Mouse (Mus musculus): ENCODE results near the gene Cdadc1. TPM values are rescaled to one million over a fixed set of nuclear protein-coding genes. Genes with fewer than 3 reads are reported as not detected.
A peak's percentile ranks its signal among the peaks of the same experiment; 100 is the strongest.

Gene Cdadc1
- polyA plus RNA-seq, 1 experiment, result not detected

- WGBS, result 69% methylated on average over 5 of the region's 5 CpGs
- TF ChIP-seq POLR2A (IDR thresholded peaks at IDR 0.05; ENCODE audit: insufficient read depth, low read depth, low read length), result no peak
- no peak for TF ChIP-seq CTCF (IDR thresholded peaks at IDR 0.05; ENCODE audit: insufficient read depth, low read depth, low read length)
Observed at GRCm38 (mm10) chr14:59633295-59633898, 35.6 kb upstream of the Cdadc1 start.

GRCm38 (mm10) chr14:59632067-59632466 is 34.3 kb upstream of the Cdadc1 start:
- peaks cover 5% of the 10 kb centered on the region for H3K4me1 ChIP-seq (ENCODE audit: control insufficient read depth, insufficient read depth, low read length)
- H3K27ac ChIP-seq (ENCODE audit: insufficient read depth, low read depth, low read length), result no peak overlapping the region
- 94% methylated on average over 6 of the region's 6 CpGs for WGBS
- TF ChIP-seq POLR2A (IDR thresholded peaks at IDR 0.05; ENCODE audit: insufficient read depth, low read depth, low read length) (no peak), CTCF (IDR thresholded peaks at IDR 0.05; ENCODE audit: insufficient read depth, low read depth, low read length) (no peak)
- H3K4me3 ChIP-seq (ENCODE audit: insufficient read depth, low read depth, low read length), result no peak overlapping the region

More at GRCm38 (mm10) chr14:59633295-59633898, 35.6 kb upstream of the Cdadc1 start:
- H3K4me1 ChIP-seq (ENCODE audit: control insufficient read depth, insufficient read depth, low read length), result no peaks in the 10 kb centered on the region
- no peak overlapping the region for H3K4me3 ChIP-seq (ENCODE audit: insufficient read depth, low read depth, low read length)
- H3K27ac ChIP-seq (ENCODE audit: insufficient read depth, low read depth, low read length), result no peak overlapping the region

- H3K27ac ChIP-seq (ENCODE audit: insufficient read depth, low read depth, low read length), result no peak overlapping the region
- 89% methylated on average over 9 of the region's 9 CpGs for WGBS
- no peak for TF ChIP-seq CTCF (IDR thresholded peaks at IDR 0.05; ENCODE audit: insufficient read depth, low read depth, low read length)
- TF ChIP-seq POLR2A (IDR thresholded peaks at IDR 0.05; ENCODE audit: insufficient read depth, low read depth, low read length), result no peak
- no peak overlapping the region for H3K4me3 ChIP-seq (ENCODE audit: insufficient read depth, low read depth, low read length)
- H3K4me1 ChIP-seq (ENCODE audit: control insufficient read depth, insufficient read depth, low read length), result peaks cover 14% of the 10 kb centered on the region
Observed at GRCm38 (mm10) chr14:59630096-59630495, 32.3 kb upstream of the Cdadc1 start.

- Histone ChIP-seq H3K27ac (ENCODE audit: insufficient read depth, low read depth, low read length) (no peak overlapping the region), H3K4me3 (ENCODE audit: insufficient read depth, low read depth, low read length) (no peak overlapping the region), H3K4me1 (ENCODE audit: control insufficient read depth, insufficient read depth, low read length) (peaks cover 16% of the 10 kb centered on the region)
- TF ChIP-seq POLR2A (IDR thresholded peaks at IDR 0.05; ENCODE audit: insufficient read depth, low read depth, low read length) (no peak), CTCF (IDR thresholded peaks at IDR 0.05; ENCODE audit: insufficient read depth, low read depth, low read length) (no peak)
- 76% methylated on average over 15 of the region's 15 CpGs for WGBS
Observed at GRCm38 (mm10) chr14:59629308-59629707, 31.5 kb upstream of the Cdadc1 start.

GRCm38 (mm10) chr14:59627823-59628222 is 30.1 kb upstream of the Cdadc1 start:
- peaks cover 16% of the 10 kb centered on the region for H3K4me1 ChIP-seq (ENCODE audit: control insufficient read depth, insufficient read depth, low read length)
- 27% methylated on average over 7 of the region's 7 CpGs for WGBS
- H3K4me3 ChIP-seq (ENCODE audit: insufficient read depth, low read depth, low read length), result peak overlapping the region; percentile 26
- TF ChIP-seq CTCF (IDR thresholded peaks at IDR 0.05; ENCODE audit: insufficient read depth, low read depth, low read length) (no peak), POLR2A (IDR thresholded peaks at IDR 0.05; ENCODE audit: insufficient read depth, low read depth, low read length) (no peak)
- H3K27ac ChIP-seq (ENCODE audit: insufficient read depth, low read depth, low read length), result peak overlapping the region; percentile 24; the same call in 1 of the 2 replicates

GRCm38 (mm10) chr14:59627142-59627680 is 29.5 kb upstream of the Cdadc1 start:
- Histone ChIP-seq H3K4me3 (ENCODE audit: insufficient read depth, low read depth, low read length) (peak overlapping the region; percentile 27), H3K4me1 (ENCODE audit: control insufficient read depth, insufficient read depth, low read length) (peaks cover 16% of the 10 kb centered on the region)
- 37% methylated on average over 9 of the region's 9 CpGs for WGBS

GRCm38 (mm10) chr14:59626711-59627110 is 29.0 kb upstream of the Cdadc1 start:
- H3K27ac ChIP-seq (ENCODE audit: insufficient read depth, low read depth, low read length), result no peak overlapping the region; the same call in 1 of the 2 replicates
- H3K4me3 ChIP-seq (ENCODE audit: insufficient read depth, low read depth, low read length), result peak overlapping the region; percentile 66

More at GRCm38 (mm10) chr14:59627142-59627680, 29.5 kb upstream of the Cdadc1 start:
- no peak overlapping the region for H3K27ac ChIP-seq (ENCODE audit: insufficient read depth, low read depth, low read length)
- TF ChIP-seq POLR2A (IDR thresholded peaks at IDR 0.05; ENCODE audit: insufficient read depth, low read depth, low read length), result no peak
- no peak for TF ChIP-seq CTCF (IDR thresholded peaks at IDR 0.05; ENCODE audit: insufficient read depth, low read depth, low read length)

GRCm38 (mm10) chr14:59625806-59626364 is 28.1 kb upstream of the Cdadc1 start:
- Histone ChIP-seq H3K27ac (ENCODE audit: insufficient read depth, low read depth, low read length) (peak overlapping the region; percentile 17; the same call in 1 of the 2 replicates), H3K4me3 (ENCODE audit: insufficient read depth, low read depth, low read length) (peak overlapping the region; percentile 66), H3K4me1 (ENCODE audit: control insufficient read depth, insufficient read depth, low read length) (peaks cover 16% of the 10 kb centered on the region)
- under 1% methylated on average over 51 of the region's 51 CpGs for WGBS
- TF ChIP-seq POLR2A (IDR thresholded peaks at IDR 0.05; ENCODE audit: insufficient read depth, low read depth, low read length), result no peak
- TF ChIP-seq CTCF (IDR thresholded peaks at IDR 0.05; ENCODE audit: insufficient read depth, low read depth, low read length), result 0 out of 2 replicates have a peak, but pooled peaks have one; percentile 13

More at GRCm38 (mm10) chr14:59626711-59627110, 29.0 kb upstream of the Cdadc1 start:
- H3K4me1 ChIP-seq (ENCODE audit: control insufficient read depth, insufficient read depth, low read length), result peaks cover 16% of the 10 kb centered on the region
- no peak for TF ChIP-seq CTCF (IDR thresholded peaks at IDR 0.05; ENCODE audit: insufficient read depth, low read depth, low read length)
- no peak for TF ChIP-seq POLR2A (IDR thresholded peaks at IDR 0.05; ENCODE audit: insufficient read depth, low read depth, low read length)
- 23% methylated on average over 8 of the region's 8 CpGs for whole genome bisulfite sequencing
